Mouse (Mus musculus): ENCODE data around the gene A830031A19Rik. TPM values are rescaled to one million over a fixed set of nuclear protein-coding genes. Genes with fewer than 3 reads are reported as not detected.

A830031A19Rik gene
- polyA plus RNA-seq, 1 experiment from 2014 or later = not detected

DNA sequence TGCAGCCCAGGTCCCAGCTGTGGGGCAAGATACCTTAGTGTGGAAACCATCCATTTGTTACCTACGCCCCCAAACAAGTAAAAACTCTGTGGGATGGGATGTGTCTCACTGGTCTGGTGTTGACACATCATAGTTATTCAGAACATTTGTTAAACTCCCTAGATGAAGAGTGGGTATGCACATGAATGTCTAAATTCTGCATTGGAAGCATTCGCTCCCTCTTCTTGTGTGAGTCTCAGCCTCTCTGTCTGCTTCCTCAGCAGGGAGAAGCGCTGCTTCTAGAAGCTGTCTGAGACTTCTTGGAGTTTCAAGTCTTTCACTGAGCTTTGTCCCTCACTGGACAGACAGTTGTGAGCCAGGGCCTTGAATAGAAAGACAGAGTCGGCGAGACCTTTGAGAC lies 65.9 kb downstream of the A830031A19Rik start:
- no peak for DNase-seq (ENCODE audit: low spot score)

DNA sequence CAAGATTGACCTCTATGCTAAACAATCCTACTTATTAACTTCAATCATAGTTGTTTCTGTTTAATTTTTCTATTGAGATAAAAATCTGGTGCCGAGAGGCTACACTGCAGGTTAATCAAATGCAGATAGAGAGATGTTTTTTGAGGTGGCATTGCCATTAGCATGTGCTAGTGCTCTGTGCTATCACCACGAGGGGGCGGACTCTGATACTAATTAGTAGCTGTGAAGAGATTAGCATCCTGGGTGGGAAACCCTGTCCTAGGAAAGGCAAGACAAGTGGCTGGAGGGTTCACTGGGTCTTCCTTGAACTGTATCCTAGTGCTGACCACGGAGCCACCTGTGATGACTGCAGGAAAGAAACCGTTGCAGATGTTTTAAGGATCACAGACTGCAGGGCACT lies 66.6 kb downstream of the A830031A19Rik start:
- no peak for DNase-seq (ENCODE audit: low spot score)

DNA sequence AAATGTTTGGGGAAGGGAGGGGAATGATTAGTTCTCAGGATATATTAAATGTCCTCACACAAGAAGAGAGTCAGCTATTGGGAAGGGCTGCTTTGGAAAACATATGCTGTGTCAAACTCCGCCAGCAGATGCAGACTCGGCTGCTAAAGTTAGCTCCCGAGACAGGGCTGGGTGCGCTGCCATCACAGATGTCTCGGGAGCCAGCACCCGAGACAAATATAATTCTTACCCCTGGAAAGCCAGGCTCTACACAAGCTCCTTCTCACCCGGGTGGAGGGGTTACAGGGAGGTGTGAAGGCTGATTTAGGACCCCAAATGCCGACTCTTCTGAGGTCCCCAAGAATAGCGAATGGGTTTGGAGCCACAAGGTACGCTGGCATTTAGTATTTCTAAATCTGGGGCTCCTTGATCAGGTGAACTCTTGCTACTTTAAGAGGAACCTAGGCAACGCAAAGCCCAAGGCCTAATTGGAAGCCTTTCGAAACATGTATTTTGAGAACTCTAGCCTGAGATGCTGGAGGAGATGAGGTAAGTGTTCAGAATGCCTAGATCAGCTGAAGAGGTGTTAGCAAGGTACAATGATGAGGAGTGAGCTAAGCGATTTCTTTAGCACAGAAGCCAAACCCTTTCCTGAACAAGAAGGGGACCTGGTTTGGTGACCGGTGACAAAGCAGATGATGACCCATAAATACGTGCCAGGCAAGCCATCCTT lies 69.3 kb downstream of the A830031A19Rik start:
- DNase-seq (ENCODE audit: low spot score) = no peak

DNA sequence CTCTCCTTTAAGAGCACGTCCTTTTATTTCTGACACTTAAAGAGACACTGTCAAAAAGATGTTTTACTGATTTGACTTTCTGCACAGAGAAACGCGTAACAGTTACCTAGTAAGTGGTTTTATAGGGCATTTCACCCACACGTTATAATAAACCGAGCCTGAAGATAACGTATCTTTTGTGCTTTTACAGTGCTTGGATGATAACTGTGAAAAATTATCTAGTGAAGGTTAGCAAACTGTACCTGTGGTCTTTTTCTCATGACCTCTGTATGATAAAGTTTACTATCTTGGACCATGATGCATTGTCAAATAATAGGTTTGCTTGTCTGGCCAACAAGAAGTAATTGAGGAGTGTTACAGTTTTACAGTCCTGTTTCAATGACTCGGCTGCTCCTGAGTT lies 74.2 kb downstream of the A830031A19Rik start:
- DNase-seq (ENCODE audit: low spot score) = no peak

Small RNA genes within 50 kb of the gene (microRNA-seq; reads per million reads assigned to microRNA genes)
- not detected for gene Gm44381 (ENCODE audit: borderline number of aligned reads)

Other genes starting within 250 kb of the A830031A19Rik start
- 17.1 and 19.0 TPM in 2 replicates for gene Papolg, start 179.8 kb downstream of the A830031A19Rik start, polyA plus RNA-seq (2015; fragmentation: Nextera tagmentation; extraction: Ambion mirVana)
- 7.4 and 8.0 TPM in 2 replicates for gene Bcl11a, start 3.0 kb upstream of the A830031A19Rik start, polyA plus RNA-seq (2015; fragmentation: Nextera tagmentation; extraction: Ambion mirVana)

Measured in thymus, postnatal 0 days (tissue).